Mouse (Mus musculus) spleen, postnatal 14 days (tissue): Measurements from ENCODE around the gene Stil.
"Not testable (repeated sequence)": the region's sequence is repeated elsewhere in the genome, so short reads cannot be mapped to it uniquely, and the experiment has no call there.

Experiments used
- DNase-seq, 2 experiments: peaks; one replicate each; pipeline ENCODE4 v3.0.0; 2021 to 2022; ENCODE audit warnings: low spot score in 2 of 2

Stil gene

GRCm38 (mm10) chr4:114999773-115000428 is at the start of gene Stil:
TSS of gene Stil (plus strand) at chr4:115000159.
- DNase-seq, result peak; percentile 93 to 95

GRCm38 (mm10) chr4:114953172-114953571 is 46.8 kb upstream of the Stil start:
- DNase-seq, result no peak

- no peak for DNase-seq
Observed at GRCm38 (mm10) chr4:114957403-114957802, 42.6 kb upstream of the Stil start.

GRCm38 (mm10) chr4:114958231-114958630 is 41.7 kb upstream of the Stil start:
- DNase-seq, result no peak

- no peak for DNase-seq
Observed at GRCm38 (mm10) chr4:114958786-114959185, 41.2 kb upstream of the Stil start.

- no peak for DNase-seq
Observed at GRCm38 (mm10) chr4:114959533-114959932, 40.4 kb upstream of the Stil start.

GRCm38 (mm10) chr4:114960881-114961280 is 39.1 kb upstream of the Stil start:
- DNase-seq, result not testable (repeated sequence)

- no peak for DNase-seq
Observed at GRCm38 (mm10) chr4:114970736-114971135, 29.2 kb upstream of the Stil start.

GRCm38 (mm10) chr4:114973229-114973740 is 26.7 kb upstream of the Stil start:
- DNase-seq, result no peak

- no peak for DNase-seq
Observed at GRCm38 (mm10) chr4:114982619-114983018, 17.3 kb upstream of the Stil start.

GRCm38 (mm10) chr4:114983020-114983419 is 16.9 kb upstream of the Stil start:
- no peak for DNase-seq

- no peak for DNase-seq
Observed at GRCm38 (mm10) chr4:114986211-114986590, 13.8 kb upstream of the Stil start.

GRCm38 (mm10) chr4:114986591-114987432 is 13.1 kb upstream of the Stil start, which contains the start of gene Cmpk1:
TSS of gene Cmpk1 (minus strand) at chr4:114987241.
- peak; percentile 67 to 81 for DNase-seq

- DNase-seq, result no peak
Observed at GRCm38 (mm10) chr4:114994218-114994617, 5.7 kb upstream of the Stil start.

- DNase-seq, result peak in 1 of 2 experiments; percentile 42
Observed at GRCm38 (mm10) chr4:114997051-114997450, 2.9 kb upstream of the Stil start.

GRCm38 (mm10) chr4:114999445-114999772 is 550 bp upstream of the Stil start:
- no peak for DNase-seq

GRCm38 (mm10) chr4:115000429-115000795 is 453 bp downstream of the Stil start:
- DNase-seq, result no peak

- no peak for DNase-seq
Observed at GRCm38 (mm10) chr4:115014276-115014675, 14.3 kb downstream of the Stil start.

GRCm38 (mm10) chr4:115019997-115020396 is 20.0 kb downstream of the Stil start:
- DNase-seq, result no peak

- no peak for DNase-seq
Observed at GRCm38 (mm10) chr4:115035043-115035442, 35.1 kb downstream of the Stil start.

- peak in 1 of 2 experiments; percentile 26 for DNase-seq
Observed at GRCm38 (mm10) chr4:115038242-115038641, 38.3 kb downstream of the Stil start.

- no peak for DNase-seq
Observed at GRCm38 (mm10) chr4:115045621-115046020, 45.7 kb downstream of the Stil start.

GRCm38 (mm10) chr4:115047750-115048149 is 47.8 kb downstream of the Stil start:
- DNase-seq, result peak; percentile 80 to 81
